ENCODE assay signal across 31 mouse cellular contexts in genomic region chr1:169949981-169950380, GRCm38 (mm10). TPM values are rescaled to one million over a fixed set of nuclear protein-coding genes. Genes with fewer than 3 reads are reported as not detected.
DNase-seq lines count a peak whose midpoint lies in the region; ATAC-seq lines count a peak whose summit lies in the region.
"Had no signal": no experiment of that assay in that cellular context is flagged by ENCODE, and none has a peak within 500 bp of the region (broad histone marks: within the 10 kb centered on the region; RNA-seq: fewer than 3 reads in every experiment).

No protein-coding gene starts in this region.

- no peaks in the 10 kb centered on the region for H3K27me3 ChIP-seq in embryonic facial prominence, embryonic 13.5 days
- H3K27me3 ChIP-seq in embryonic facial prominence, embryonic 10.5 days (replicated peaks; ENCODE audit: low read depth, poor library complexity, severe bottlenecking): no peaks in the 10 kb centered on the region
- H3K27me3 ChIP-seq in heart, embryonic 13.5 days (replicated peaks): no peaks in the 10 kb centered on the region
- no peaks in the 10 kb centered on the region for H3K27me3 ChIP-seq in heart, embryonic 16.5 days (ENCODE audit: control insufficient read depth, insufficient read depth, low read length)
- no peaks in the 10 kb centered on the region for H3K27me3 ChIP-seq in heart, embryonic 12.5 days (replicated peaks)
- H3K27me3 ChIP-seq: CH12.LX; embryonic facial prominence, embryonic 12.5 days; forebrain, embryonic 13.5 days; hindbrain, embryonic 12.5 days; hindbrain, embryonic 15.5 days had no signal

- no peak for ATAC-seq in embryonic facial prominence, embryonic 13.5 days (ENCODE audit: insufficient number of reproducible peaks, insufficient read depth, low FRiP score, low TSS enrichment, low read depth)
- ATAC-seq in heart, embryonic 13.5 days (ENCODE audit: extremely low read depth, insufficient number of reproducible peaks, low FRiP score, low TSS enrichment): no peak
- ATAC-seq in heart, embryonic 16.5 days (replicated peaks; ENCODE audit: extremely low read depth, insufficient read depth, low FRiP score): no peak
- ATAC-seq in heart, embryonic 12.5 days (ENCODE audit: insufficient number of reproducible peaks, low FRiP score): no peak
- ATAC-seq: forebrain, embryonic 13.5 days; forebrain, postnatal 0 days; intestine, postnatal 0 days had no signal

- intact Hi-C loops in heart, postnatal 10 days (cut with DNase I): no loop called here

- no peak overlapping the region for H3K4me3 ChIP-seq in embryonic facial prominence, embryonic 13.5 days
- no peak overlapping the region for H3K4me3 ChIP-seq in embryonic facial prominence, embryonic 10.5 days
- no peak overlapping the region for H3K4me3 ChIP-seq in heart, embryonic 13.5 days
- no peak overlapping the region for H3K4me3 ChIP-seq in heart, embryonic 16.5 days (ENCODE audit: low read length)
- H3K4me3 ChIP-seq in heart, embryonic 12.5 days: no peak overlapping the region
- H3K4me3 ChIP-seq: embryonic facial prominence, embryonic 12.5 days; forebrain, embryonic 10.5 days; forebrain, embryonic 13.5 days; gastrocnemius, adult 2 months; heart, adult 2 months; hindbrain, embryonic 12.5 days; hindbrain, embryonic 15.5 days had no signal

- DNase-seq in embryonic facial prominence, embryonic 10.5 days (ENCODE audit: low spot score): no peak
- no peak for DNase-seq in heart, postnatal 10 days
- DNase-seq in urinary bladder, adult 18-20 months (ENCODE audit: low spot score in 2 of 2): no peak
- DNase-seq: adrenal gland, adult 2 months; adrenal gland, postnatal 14 days; cerebellum, adult 11 months; cerebellum, adult 2 months; cerebellum, adult 9-11 months; embryo, embryonic 11 days; forebrain, postnatal 0 days; gastrocnemius, adult 2 months; gastrocnemius, postnatal 14 days; heart, adult 2 months; kidney, adult 2 months had no signal

- peaks cover 19% of the 10 kb centered on the region for H3K4me1 ChIP-seq in embryonic facial prominence, embryonic 13.5 days
- H3K4me1 ChIP-seq in embryonic facial prominence, embryonic 10.5 days: no peaks in the 10 kb centered on the region
- peaks cover 8% of the 10 kb centered on the region for H3K4me1 ChIP-seq in heart, embryonic 13.5 days
- H3K4me1 ChIP-seq in heart, embryonic 16.5 days (ENCODE audit: control insufficient read depth, insufficient read depth, low read length): 0 out of 2 replicates have a peak, but pooled peaks cover 2% of the 10 kb centered on the region
- H3K4me1 ChIP-seq in heart, embryonic 12.5 days (replicated peaks): peaks cover 4% of the 10 kb centered on the region; the same call in 1 of the 2 replicates
- H3K4me1 ChIP-seq: forebrain, embryonic 10.5 days; forebrain, embryonic 13.5 days; hindbrain, embryonic 12.5 days; hindbrain, embryonic 15.5 days had no signal

- H3K36me3 ChIP-seq in embryonic facial prominence, embryonic 13.5 days: peaks cover 33% of the 10 kb centered on the region
- H3K36me3 ChIP-seq in embryonic facial prominence, embryonic 10.5 days (replicated peaks): peaks cover 50% of the 10 kb centered on the region
- H3K36me3 ChIP-seq in heart, embryonic 13.5 days: peaks cover 42% of the 10 kb centered on the region
- peaks cover 32% of the 10 kb centered on the region for H3K36me3 ChIP-seq in heart, embryonic 16.5 days (ENCODE audit: control insufficient read depth, insufficient read depth)
- peaks cover 44% of the 10 kb centered on the region for H3K36me3 ChIP-seq in heart, embryonic 12.5 days

- H3K4me2 ChIP-seq in embryonic facial prominence, embryonic 13.5 days: no peak overlapping the region
- peak overlapping the region; percentile 37; the same call in 1 of the 2 replicates for H3K4me2 ChIP-seq in heart, embryonic 13.5 days
- H3K4me2 ChIP-seq in heart, embryonic 16.5 days (ENCODE audit: low read depth, low read length): peak overlapping the region; percentile 11; the same call in 1 of the 2 replicates
- no peak overlapping the region for H3K4me2 ChIP-seq in heart, embryonic 12.5 days
- H3K4me2 ChIP-seq: embryonic facial prominence, embryonic 12.5 days; forebrain, embryonic 13.5 days; hindbrain, embryonic 12.5 days; hindbrain, embryonic 15.5 days had no signal

- H3K9me3 ChIP-seq in embryonic facial prominence, embryonic 13.5 days: no peaks in the 10 kb centered on the region
- no peaks in the 10 kb centered on the region for H3K9me3 ChIP-seq in embryonic facial prominence, embryonic 10.5 days
- H3K9me3 ChIP-seq in heart, embryonic 13.5 days: no peaks in the 10 kb centered on the region
- H3K9me3 ChIP-seq in heart, embryonic 16.5 days (replicated peaks; ENCODE audit: control insufficient read depth, low read length): peaks cover 1% of the 10 kb centered on the region; the same call in 1 of the 2 replicates
- H3K9me3 ChIP-seq in heart, embryonic 12.5 days (replicated peaks): no peaks in the 10 kb centered on the region; the same call in 1 of the 2 replicates
- H3K9me3 ChIP-seq: embryonic facial prominence, embryonic 12.5 days; forebrain, embryonic 10.5 days; forebrain, embryonic 13.5 days; G1E; hindbrain, embryonic 12.5 days; hindbrain, embryonic 15.5 days had no signal

- 23% methylated on average over 7 of the region's 7 CpGs for WGBS in embryonic facial prominence, embryonic 13.5 days
- WGBS in embryonic facial prominence, embryonic 10.5 days: 60% methylated on average over 7 of the region's 7 CpGs
- WGBS in heart, embryonic 13.5 days: 39% methylated on average over 7 of the region's 7 CpGs
- WGBS in heart, embryonic 16.5 days: 47% methylated on average over 7 of the region's 7 CpGs
- 49% methylated on average over 7 of the region's 7 CpGs for WGBS in heart, embryonic 12.5 days

- no peak overlapping the region for H3K9ac ChIP-seq in embryonic facial prominence, embryonic 13.5 days
- H3K9ac ChIP-seq in heart, embryonic 13.5 days: no peak overlapping the region
- H3K9ac ChIP-seq in heart, embryonic 16.5 days (ENCODE audit: low read length): no peak overlapping the region
- H3K9ac ChIP-seq in heart, embryonic 12.5 days: no peak overlapping the region
- H3K9ac ChIP-seq: embryonic facial prominence, embryonic 12.5 days; forebrain, embryonic 13.5 days; forebrain, postnatal 0 days; hindbrain, embryonic 12.5 days; hindbrain, embryonic 15.5 days had no signal

- peak overlapping the region; percentile 69; the same call in 1 of the 2 replicates for H3K27ac ChIP-seq in embryonic facial prominence, embryonic 13.5 days
- H3K27ac ChIP-seq in embryonic facial prominence, embryonic 10.5 days (replicated peaks): no peak overlapping the region
- peak overlapping the region; percentile 42; the same call in 1 of the 2 replicates for H3K27ac ChIP-seq in heart, embryonic 13.5 days (replicated peaks)
- H3K27ac ChIP-seq in heart, embryonic 16.5 days (ENCODE audit: low read length): no peak overlapping the region
- H3K27ac ChIP-seq in heart, embryonic 12.5 days (ENCODE audit: poor library complexity, severe bottlenecking): no peak overlapping the region
- H3K27ac ChIP-seq: embryonic facial prominence, embryonic 12.5 days; forebrain, embryonic 10.5 days; forebrain, embryonic 13.5 days; gastrocnemius, adult 2 months; heart, adult 2 months; hindbrain, embryonic 12.5 days; hindbrain, embryonic 15.5 days had no signal

RNA-seq across cellular contexts. Expression of gene Hsd17b7, which starts 19.1 kb away (rescaled TPM):
- polyA plus RNA-seq in embryonic facial prominence, embryonic 13.5 days (2015; fragmentation: Nextera tagmentation; extraction: Ambion mirVana): 18.4 and 20.0 TPM in 2 replicates
- polyA plus RNA-seq in embryonic facial prominence, embryonic 10.5 days (2016; fragmentation: Nextera tagmentation; extraction: Ambion mirVana): 23.4 and 24.7 TPM in 2 replicates
- polyA plus RNA-seq in heart, embryonic 13.5 days (2015; fragmentation: Nextera tagmentation; extraction: Ambion mirVana): 21.0 and 23.1 TPM in 2 replicates
- total RNA-seq in heart, postnatal 10 days (2021): 10 to 100 TPM; 24.5 to 29.4 TPM
- polyA plus RNA-seq in heart, embryonic 16.5 days (2015; fragmentation: Nextera tagmentation; extraction: Ambion mirVana): 17.3 and 17.7 TPM in 2 replicates
- 35.7 and 37.5 TPM in 2 replicates for polyA plus RNA-seq in heart, embryonic 12.5 days (2016; fragmentation: Nextera tagmentation; extraction: Ambion mirVana)

RNA-seq across cellular contexts. Expression of gene Ccdc190, which starts 21.5 kb away (rescaled TPM):
- 0.72 TPM in 1 of 2 replicates, not detected in the other for polyA plus RNA-seq in embryonic facial prominence, embryonic 13.5 days (2015; fragmentation: Nextera tagmentation; extraction: Ambion mirVana)
- not detected in 2 replicates for polyA plus RNA-seq in embryonic facial prominence, embryonic 10.5 days (2016; fragmentation: Nextera tagmentation; extraction: Ambion mirVana)
- not detected in 2 replicates for polyA plus RNA-seq in heart, embryonic 13.5 days (2015; fragmentation: Nextera tagmentation; extraction: Ambion mirVana)
- under 1 TPM in 1 of 2 experiments, not detected in 1; 0.14 TPM for total RNA-seq in heart, postnatal 10 days (2021)
- polyA plus RNA-seq in heart, embryonic 16.5 days (2015; fragmentation: Nextera tagmentation; extraction: Ambion mirVana): 0.13 TPM in 1 of 2 replicates, not detected in the other
- polyA plus RNA-seq in heart, embryonic 12.5 days (2016; fragmentation: Nextera tagmentation; extraction: Ambion mirVana): not detected in 2 replicates
- total RNA-seq: adrenal gland, postnatal 14 days; CH12.LX; common myeloid progenitor, adult 5-6 weeks; G1E; gastrocnemius, adult 2 months; gastrocnemius, postnatal 14 days; gastrocnemius, postnatal 4 days; hematopoietic stem cell, adult 5-6 weeks had no signal
- polyA plus RNA-seq: adrenal gland, adult 2 months; embryonic facial prominence, embryonic 12.5 days; G1E; intestine, embryonic 14.5 days; intestine, postnatal 0 days; kidney, adult 2 months; kidney, embryonic 14.5 days had no signal

Comparison
In these comparisons a context has a peak if more than half of its experiments do, and no peak if none do; other contexts are left out.
1. H3K27ac ChIP-seq: peak in embryonic facial prominence, embryonic 13.5 days (single experiment) and heart, embryonic 13.5 days (single experiment); none in embryonic facial prominence, embryonic 10.5 days (single experiment), heart, embryonic 16.5 days (single experiment) and heart, embryonic 12.5 days (single experiment).
2. H3K4me2 ChIP-seq: peak in heart, embryonic 13.5 days (single experiment) and heart, embryonic 16.5 days (single experiment); none in embryonic facial prominence, embryonic 13.5 days (single experiment) and heart, embryonic 12.5 days (single experiment).